Mouse (Mus musculus) intestine, embryonic 16.5 days (tissue): ENCODE data around the gene Slc17a6. TPM values are rescaled to one million over a fixed set of nuclear protein-coding genes. Genes with fewer than 3 reads are reported as not detected.
"Not testable (repeated sequence)": the region's sequence is repeated elsewhere in the genome, so short reads cannot be mapped to it uniquely, and the experiment has no call there.

Experiments used
- ATAC-seq: fragments of 200-750 bp; cut with Nextera tagmentation; 2 replicates; pipeline ENCODE4 v1.8.0; 2017; ENCODE audit warnings: moderate TSS enrichment, moderate library complexity
- H3K27ac ChIP-seq: fragments of 300-500 bp; sonication (generic); 2 replicates; pipeline ENCODE4 v1.5.1; 2014; ENCODE audit warnings: mild to moderate bottlenecking, low read length
- H3K27me3 ChIP-seq: fragments of 300-500 bp; sonication (generic); replicated peaks from 2 replicates; pipeline ENCODE4 v1.6.1; 2014; ENCODE audit warnings: low read length, control low read depth, mixed read lengths; ENCODE audit not compliant: control insufficient read depth, insufficient read depth
- H3K36me3 ChIP-seq: fragments of 300-500 bp; sonication (generic); 2 replicates; pipeline ENCODE4 v1.6.1; 2014; ENCODE audit warnings: low read length, control low read depth; ENCODE audit not compliant: control insufficient read depth, insufficient read depth
- H3K4me1 ChIP-seq: fragments of 300-500 bp; sonication (generic); 2 replicates; pipeline ENCODE4 v1.6.1; 2014; ENCODE audit warnings: low read length, control low read depth, mixed read lengths; ENCODE audit not compliant: control insufficient read depth, insufficient read depth
- H3K4me2 ChIP-seq: fragments of 300-500 bp; sonication (generic); 2 replicates; pipeline ENCODE4 v1.6.1; 2014; ENCODE audit warnings: low read depth, low read length, control low read depth
- H3K4me3 ChIP-seq: fragments of 300-500 bp; sonication (generic); 2 replicates; pipeline ENCODE4 v1.5.1; 2014; ENCODE audit warnings: mild to moderate bottlenecking, low read length
- H3K9ac ChIP-seq: fragments of 300-500 bp; sonication (generic); 2 replicates; pipeline ENCODE4 v1.6.1; 2014; ENCODE audit warnings: low read depth, low read length
- H3K9me3 ChIP-seq: fragments of 300-500 bp; sonication (generic); 2 replicates; pipeline ENCODE4 v1.6.1; 2016; ENCODE audit warnings: low read length, control low read depth; ENCODE audit not compliant: control insufficient read depth
- WGBS: fragments of 180-500 bp; shearing (Covaris S2); extraction: QIAGEN DNeasy Blood & Tissue Kit; methylation state at CpG from one replicate; pipeline ENCODE4 v1.1.7; 2014; 5-methylcytosine and 5-hydroxymethylcytosine counted together
- polyA plus RNA-seq: library from polyadenylated mRNA; unstranded; fragments of >200 nt; fragmentation: Nextera tagmentation; extraction: Ambion mirVana; gene quantifications from 2 replicates; pipeline ENCODE4 v1.2.1, GENCODE M21; 2015

Slc17a6 gene
- polyA plus RNA-seq, 1 experiment from 2014 or later = 0.12 TPM

DNA sequence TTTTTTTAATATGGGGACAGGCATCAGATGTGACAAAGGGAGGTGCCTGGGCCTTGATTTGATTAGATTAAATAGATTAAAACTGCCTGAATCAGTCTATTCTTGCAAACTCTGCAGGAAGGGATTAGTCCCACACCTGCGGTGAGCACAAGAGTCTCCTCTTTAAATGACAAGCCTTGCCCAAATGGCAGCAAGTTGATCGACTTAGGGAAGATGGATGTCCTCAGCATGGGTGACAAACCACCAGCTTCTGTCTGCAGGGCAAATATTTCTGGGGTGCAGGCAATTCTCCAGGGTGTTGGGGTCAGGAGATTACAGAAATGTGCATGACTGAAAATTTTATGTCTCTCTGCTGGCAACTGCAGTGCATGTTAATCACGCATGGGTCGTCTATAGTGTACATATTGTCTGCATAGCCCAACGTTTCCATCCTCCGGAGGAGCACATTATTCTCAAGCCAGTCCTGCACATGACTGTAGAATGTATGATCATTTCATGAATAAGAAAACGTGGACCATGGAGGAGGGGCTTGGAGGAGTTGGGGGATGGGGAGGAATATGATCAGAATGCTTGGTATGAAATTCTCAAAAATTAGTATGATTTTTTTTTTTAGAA, 11.5 kb downstream of the Slc17a6 start:
- no peak overlapping the region for H3K9ac ChIP-seq
- no peaks in the 10 kb centered on the region for H3K4me1 ChIP-seq
- H3K9me3 ChIP-seq = no peaks in the 10 kb centered on the region
- WGBS = 9% methylated on average over 7 of the region's 7 CpGs
- peaks cover 6% of the 10 kb centered on the region; the same call in 1 of the 2 replicates for H3K27me3 ChIP-seq
- no peak overlapping the region for H3K4me2 ChIP-seq
- no peak for ATAC-seq
- no peak overlapping the region for H3K4me3 ChIP-seq
- no peak overlapping the region for H3K27ac ChIP-seq
- H3K36me3 ChIP-seq = no peaks in the 10 kb centered on the region

DNA sequence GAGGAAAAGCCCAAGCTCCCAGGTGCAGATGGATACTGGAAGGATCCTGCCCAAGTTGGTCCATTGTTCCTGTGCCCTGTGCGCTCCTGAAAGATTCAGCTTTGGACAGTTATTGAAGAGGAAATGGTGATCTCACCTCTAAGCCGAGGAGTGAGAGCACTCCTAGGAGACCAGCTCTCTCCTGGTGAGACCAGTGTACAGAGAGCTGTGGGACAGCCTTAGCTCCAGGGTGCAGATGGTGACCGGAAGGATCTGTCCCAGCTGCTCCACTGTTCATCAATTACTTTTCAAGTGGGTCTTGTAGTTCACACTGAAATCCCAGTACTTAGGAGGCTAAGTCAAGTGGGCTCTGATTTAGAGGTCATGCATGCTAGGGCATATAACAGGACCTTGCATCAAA, 35.3 kb downstream of the Slc17a6 start:
- no peak overlapping the region for H3K27ac ChIP-seq
- WGBS = 84% methylated on average over 3 of the region's 3 CpGs
- no peak overlapping the region for H3K4me2 ChIP-seq
- H3K9ac ChIP-seq = no peak overlapping the region
- no peaks in the 10 kb centered on the region for H3K9me3 ChIP-seq
- no peaks in the 10 kb centered on the region for H3K4me1 ChIP-seq
- H3K27me3 ChIP-seq = no peaks in the 10 kb centered on the region
- ATAC-seq = no peak
- H3K36me3 ChIP-seq = no peaks in the 10 kb centered on the region
- H3K4me3 ChIP-seq = no peak overlapping the region

DNA sequence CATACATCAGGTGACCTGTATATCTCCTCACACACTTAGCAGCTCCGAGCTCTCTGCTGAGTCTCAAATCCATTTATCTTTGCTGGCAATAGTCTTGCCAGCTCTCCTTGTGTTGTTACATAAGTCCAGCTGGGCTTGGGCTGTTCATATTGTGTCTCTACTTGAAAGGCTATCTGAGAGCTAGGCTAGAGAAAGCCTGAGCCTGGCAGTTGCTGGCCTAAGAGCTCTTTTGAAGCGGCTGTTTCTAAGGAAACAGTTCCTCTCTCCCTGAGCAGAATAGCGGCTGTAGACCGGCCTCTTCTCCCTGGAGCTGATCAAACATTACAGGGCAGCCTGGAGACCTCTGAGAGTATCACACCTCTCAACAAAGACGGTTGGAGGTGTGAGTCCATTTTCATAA, 40.6 kb downstream of the Slc17a6 start:
- WGBS = 30% methylated on average over 5 of the region's 5 CpGs

DNA sequence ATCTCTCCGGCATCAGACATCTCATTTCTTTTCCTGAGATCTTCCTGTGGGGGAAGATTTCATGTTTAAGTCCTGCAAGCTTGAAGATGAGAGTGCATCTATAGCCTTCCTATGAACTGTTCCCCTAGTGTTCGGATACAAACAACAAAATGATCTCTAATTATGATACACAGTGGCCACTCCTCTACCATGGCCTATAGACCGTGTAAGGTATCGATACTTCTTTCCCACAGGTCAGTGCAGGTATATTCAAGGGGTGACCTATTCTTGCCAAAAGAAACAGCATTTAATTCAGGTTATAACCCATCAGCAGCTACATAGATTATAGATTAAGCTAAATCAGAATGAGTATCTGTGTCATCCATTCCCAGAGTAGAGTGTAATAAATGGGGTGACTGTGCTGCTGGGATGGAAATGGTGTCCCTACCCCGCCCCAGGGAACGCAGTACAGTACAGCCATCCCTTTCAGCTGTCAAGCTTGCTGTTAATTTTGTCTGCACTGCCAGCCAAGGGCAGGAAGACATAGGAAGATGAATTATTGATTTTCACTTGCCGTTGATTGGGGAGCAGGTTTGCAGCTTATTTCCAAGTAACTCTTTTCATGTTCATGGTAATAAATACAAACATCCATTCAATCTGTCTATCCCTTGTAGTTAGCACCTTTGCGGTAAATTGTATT, 71.9 kb downstream of the Slc17a6 start:
- H3K4me3 ChIP-seq = no peak overlapping the region
- no peak overlapping the region for H3K4me2 ChIP-seq
- 83% methylated on average over 8 of the region's 8 CpGs for WGBS
- H3K36me3 ChIP-seq = no peaks in the 10 kb centered on the region
- no peak overlapping the region for H3K9ac ChIP-seq
- H3K27me3 ChIP-seq = no peaks in the 10 kb centered on the region
- H3K4me1 ChIP-seq = no peaks in the 10 kb centered on the region
- no peak for ATAC-seq
- H3K9me3 ChIP-seq = no peaks in the 10 kb centered on the region
- no peak overlapping the region for H3K27ac ChIP-seq

More for the DNA sequence above, 40.6 kb downstream of the Slc17a6 start:
- Histone ChIP-seq H3K4me3 (no peak overlapping the region), H3K4me2 (no peak overlapping the region), H3K9me3 (no peaks in the 10 kb centered on the region), H3K27ac (no peak overlapping the region), H3K36me3 (no peaks in the 10 kb centered on the region), H3K4me1 (no peaks in the 10 kb centered on the region), H3K27me3 (no peaks in the 10 kb centered on the region), H3K9ac (no peak overlapping the region)
- ATAC-seq = no peak

DNA sequence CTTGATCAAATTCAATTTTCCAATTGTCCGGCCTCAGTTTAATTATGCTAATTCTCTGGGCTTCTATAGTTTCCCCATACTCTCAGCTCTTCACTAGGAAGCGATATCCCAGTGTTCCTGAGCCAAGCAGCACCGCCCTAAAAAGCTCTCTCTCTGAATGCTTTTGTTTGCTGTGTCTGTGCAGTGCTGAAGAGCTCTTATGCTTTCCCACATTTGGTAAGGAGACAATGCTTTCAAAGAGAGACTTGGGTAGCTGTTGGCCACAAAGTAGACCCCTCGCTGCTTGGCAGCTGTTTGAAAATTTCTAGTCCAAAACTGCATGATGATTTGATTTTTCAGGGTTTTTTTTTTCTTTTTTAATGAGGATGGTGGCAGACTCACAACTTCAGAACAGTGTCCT, 72.6 kb downstream of the Slc17a6 start:
- Histone ChIP-seq H3K4me1 (no peaks in the 10 kb centered on the region), H3K36me3 (no peaks in the 10 kb centered on the region), H3K4me3 (no peak overlapping the region), H3K27ac (no peak overlapping the region), H3K9ac (no peak overlapping the region), H3K9me3 (no peaks in the 10 kb centered on the region), H3K27me3 (no peaks in the 10 kb centered on the region), H3K4me2 (no peak overlapping the region)
- ATAC-seq = no peak
- WGBS = 79% methylated on average over 4 of the region's 4 CpGs

- Histone ChIP-seq H3K4me3 (no peak overlapping the region), H3K27ac (no peak overlapping the region), H3K9ac (no peak overlapping the region), H3K27me3 (no peaks in the 10 kb centered on the region), H3K4me1 (no peaks in the 10 kb centered on the region), H3K36me3 (no peaks in the 10 kb centered on the region), H3K9me3 (no peaks in the 10 kb centered on the region), H3K4me2 (no peak overlapping the region)
- 65% methylated on average over 3 of the region's 3 CpGs for WGBS
- no peak for ATAC-seq
Measured at GRCm38 (mm10) chr7:51709508-51709907, 87.7 kb downstream of the Slc17a6 start.

GRCm38 (mm10) chr7:51710346-51710745, 88.5 kb downstream of the Slc17a6 start:
- not testable (repeated sequence) for H3K9ac ChIP-seq, H3K27me3 ChIP-seq, H3K4me3 ChIP-seq, H3K36me3 ChIP-seq, H3K27ac ChIP-seq, ATAC-seq, H3K9me3 ChIP-seq, H3K4me1 ChIP-seq, H3K4me2 ChIP-seq
- 64% methylated on average over 3 of the region's 3 CpGs for WGBS

DNA sequence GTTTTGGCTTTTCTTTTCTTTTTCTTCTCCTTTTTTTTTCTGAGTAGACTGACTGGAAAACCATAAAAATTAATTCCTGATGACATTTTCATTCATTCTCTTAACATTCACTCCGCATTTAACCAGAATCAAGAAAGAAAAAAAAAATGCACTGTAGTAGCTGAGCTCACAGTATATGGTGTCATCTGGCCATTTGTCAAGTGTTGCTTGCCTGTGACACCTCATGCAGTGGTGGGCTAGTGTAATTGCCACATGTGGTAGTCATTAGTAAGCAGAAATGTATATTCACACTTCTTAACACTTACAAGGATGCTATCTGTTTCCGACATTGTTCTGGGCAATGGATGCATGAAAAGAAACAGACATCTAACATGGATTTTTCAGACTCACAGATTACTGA, 94.0 kb downstream of the Slc17a6 start:
- Histone ChIP-seq H3K27ac (no peak overlapping the region), H3K4me3 (no peak overlapping the region)
- WGBS = 86% methylated on average over 2 of the region's 2 CpGs

More for the DNA sequence above, 94.0 kb downstream of the Slc17a6 start:
- Histone ChIP-seq H3K9me3 (no peaks in the 10 kb centered on the region), H3K4me1 (no peaks in the 10 kb centered on the region), H3K9ac (no peak overlapping the region), H3K36me3 (no peaks in the 10 kb centered on the region), H3K4me2 (no peak overlapping the region), H3K27me3 (no peaks in the 10 kb centered on the region)
- ATAC-seq = no peak
